In genomic region chr16:28564075-28564715, GRCm38 (mm10) we compare ENCODE assay signal across 9 mouse cellular contexts.
DNase-seq lines count a peak whose midpoint lies in the region; ATAC-seq and TF ChIP-seq lines count a peak whose summit lies in the region.
"Had no signal": no experiment of that assay in that cellular context is flagged by ENCODE, and none has a peak within 500 bp of the region (broad histone marks: within the 10 kb centered on the region; RNA-seq: fewer than 3 reads in every experiment).

No protein-coding gene starts in this region.

- ATAC-seq in frontal cortex, adult (ENCODE audit: low TSS enrichment): peak; percentile 36
- ATAC-seq in limb, embryonic 11.5 days (ENCODE audit: insufficient number of reproducible peaks, low FRiP score, low TSS enrichment, low read depth): peak; percentile 81

- peaks cover 28% of the 10 kb centered on the region for H3K27me3 ChIP-seq in hindbrain, embryonic 10.5 days (ENCODE audit: insufficient read depth, poor library complexity, severe bottlenecking)
- peaks cover 17% of the 10 kb centered on the region for H3K27me3 ChIP-seq in limb, embryonic 11.5 days (ENCODE audit: control insufficient read depth, insufficient read depth, low read length)
- H3K27me3 ChIP-seq in myocyte (ENCODE audit: control insufficient read depth, insufficient read depth, insufficient read length): no peaks in the 10 kb centered on the region

- no peaks in the 10 kb centered on the region for H3K79me2 ChIP-seq in myocyte (ENCODE audit: control insufficient read depth, insufficient read depth)

- H3K4me1 ChIP-seq in hindbrain, embryonic 10.5 days (replicated peaks): peaks cover 15% of the 10 kb centered on the region
- peaks cover 5% of the 10 kb centered on the region; the same call in 1 of the 2 replicates for H3K4me1 ChIP-seq in limb, embryonic 11.5 days (ENCODE audit: control insufficient read depth, insufficient read depth, low read length)

- TF ChIP-seq POLR2A in myocyte (IDR thresholded peaks at IDR 0.05; ENCODE audit: insufficient read length, low read depth): no peak

- DNase-seq in frontal cortex, adult 2 months (ENCODE audit: extremely low spot score in 1 of 2, low spot score in 1 of 2): no peak
- peak; percentile 83 for DNase-seq in ES-CJ7 (ENCODE audit: low read depth, low spot score)
- peak; percentile 87 for DNase-seq in embryo, embryonic 11 days
- DNase-seq in hindbrain, embryonic 10.5 days (ENCODE audit: low spot score): peak; percentile 76
- peak; percentile 87 for DNase-seq in limb, embryonic 11.5 days (ENCODE audit: low spot score)
- DNase-seq in B cell, adult 2 months: no peak

- H3K36me3 ChIP-seq in hindbrain, embryonic 10.5 days: no peaks in the 10 kb centered on the region
- H3K36me3 ChIP-seq in limb, embryonic 11.5 days (ENCODE audit: control insufficient read depth, insufficient read depth, low read length): no peaks in the 10 kb centered on the region
- no peaks in the 10 kb centered on the region for H3K36me3 ChIP-seq in myocyte (ENCODE audit: control insufficient read depth, insufficient read depth)

- peak overlapping the region; percentile 56; the same call in 1 of the 2 replicates for H3K27ac ChIP-seq in hindbrain, embryonic 10.5 days
- no peak overlapping the region for H3K27ac ChIP-seq in limb, embryonic 11.5 days (replicated peaks; ENCODE audit: low read depth, low read length)
- H3K27ac ChIP-seq: macrophage had no signal

- no peaks in the 10 kb centered on the region for H3K9me3 ChIP-seq in hindbrain, embryonic 10.5 days
- H3K9me3 ChIP-seq in limb, embryonic 11.5 days (ENCODE audit: control insufficient read depth, low read length): no peaks in the 10 kb centered on the region

- under 1% methylated on average over 45 of the region's 45 CpGs for WGBS in hindbrain, embryonic 10.5 days
- under 1% methylated on average over 45 of the region's 45 CpGs for WGBS in limb, embryonic 11.5 days

- no peak overlapping the region for H3ac ChIP-seq in myocyte (ENCODE audit: control insufficient read depth, insufficient read length)

- peak overlapping the region; percentile 81 for H3K4me2 ChIP-seq in limb, embryonic 11.5 days (ENCODE audit: low read depth, severe bottlenecking)
- H3K4me2 ChIP-seq in myocyte (ENCODE audit: low read depth): no peak overlapping the region

- H3K4me3 ChIP-seq in hindbrain, embryonic 10.5 days: peak overlapping the region; percentile 75
- peak overlapping the region; percentile 44 for H3K4me3 ChIP-seq in limb, embryonic 11.5 days (ENCODE audit: low read depth, low read length)
- H3K4me3 ChIP-seq in myocyte: no peak overlapping the region

- no peak overlapping the region for H3K9ac ChIP-seq in limb, embryonic 11.5 days (ENCODE audit: low read length)

TF ChIP-seq in myocyte, 11 proteins besides CTCF, POLR2A, EP300 and RAD21:
- TF ChIP-seq REST (IDR thresholded peaks at IDR 0.05; ENCODE audit: insufficient read depth, insufficient read length) (peak; percentile 63), TCF12 (IDR thresholded peaks at IDR 0.05; ENCODE audit: insufficient read depth, poor library complexity, severe bottlenecking) (no peak)

Comparison
In these comparisons a context has a peak if more than half of its experiments do, and no peak if none do; other contexts are left out.
1. DNase-seq: peak in ES-CJ7 (single experiment), embryo, embryonic 11 days (single experiment), hindbrain, embryonic 10.5 days (single experiment) and limb, embryonic 11.5 days (single experiment); none in frontal cortex, adult 2 months (0 of 2) and B cell, adult 2 months (0 of 2).